Mouse (Mus musculus) lung, postnatal 0 days (tissue): ENCODE data around the gene C1rl.

Source experiments
- CTCF ChIP-seq: IDR thresholded peaks from 2 replicates; pipeline ENCODE4 v1.5.1; 2016; ENCODE audit warnings: antibody characterized with exemption, mild to moderate bottlenecking
- EP300 ChIP-seq: IDR thresholded peaks from 2 replicates; pipeline ENCODE4 v1.6.1; 2016; ENCODE audit warnings: antibody characterized with exemption, mild to moderate bottlenecking, control low read depth

GRCm38 (mm10) chr6:124471121-124471520 lies 21.8 kb upstream of the C1rl start:
- no peak for TF ChIP-seq CTCF
- no peak for TF ChIP-seq EP300
